8 mouse cellular contexts compared by ENCODE assay signal in the genomic region with DNA sequence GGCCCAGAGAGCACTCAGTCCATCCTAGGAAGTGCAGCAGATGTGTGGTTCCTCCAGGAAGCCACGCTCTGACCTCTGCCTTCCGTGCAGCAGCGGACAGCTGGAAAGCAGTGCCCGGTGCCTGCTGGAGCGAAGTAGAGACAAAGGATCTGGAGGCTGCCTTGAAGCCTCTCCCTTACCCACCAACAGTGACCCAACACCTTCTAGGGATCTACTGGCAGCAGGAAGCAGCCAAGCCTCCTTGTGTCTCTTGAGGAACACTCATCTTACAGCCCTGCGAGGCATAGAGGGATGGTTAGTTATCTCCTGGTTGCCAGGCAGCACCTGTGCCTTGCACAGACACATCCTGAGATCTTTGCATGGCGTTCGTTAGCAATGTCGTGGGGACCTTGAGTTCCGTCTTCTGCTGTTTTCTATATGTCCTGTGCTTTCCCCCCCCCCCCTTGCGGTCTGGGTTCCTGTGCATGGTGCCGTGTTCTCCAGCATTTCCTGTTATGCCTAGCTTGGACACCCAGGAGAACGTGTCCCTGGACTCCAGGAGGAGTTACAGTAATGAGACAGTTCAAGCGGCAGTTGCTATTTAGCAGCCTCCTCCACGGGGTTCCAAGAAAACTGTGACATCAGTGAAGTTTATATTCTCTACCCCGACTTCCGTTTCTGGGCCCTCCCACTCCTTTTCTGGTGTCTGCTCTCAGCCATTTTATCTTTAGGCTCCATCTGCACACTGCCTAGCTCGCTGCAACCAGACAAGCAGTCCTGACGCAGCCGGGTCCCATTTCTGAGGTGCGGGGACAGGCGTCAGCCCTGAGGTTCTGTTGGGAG.
DNase-seq lines count a peak whose midpoint lies in the region; ATAC-seq lines count a peak whose summit lies in the region.

No protein-coding gene starts in this region.

- H3K4me3 ChIP-seq in midbrain, embryonic 16.5 days (ENCODE audit: low read depth, low read length): no peak overlapping the region
- no peak overlapping the region for H3K4me3 ChIP-seq in midbrain, embryonic 14.5 days (replicated peaks; ENCODE audit: low read depth, low read length)
- H3K4me3 ChIP-seq in intestine, embryonic 16.5 days (ENCODE audit: low read length): peak overlapping the region; percentile 11; the same call in 1 of the 2 replicates
- peak overlapping the region; percentile 40 for H3K4me3 ChIP-seq in liver, embryonic 11.5 days (ENCODE audit: low read depth, low read length)

- no peak for ATAC-seq in midbrain, embryonic 16.5 days
- ATAC-seq in midbrain, embryonic 14.5 days (ENCODE audit: low FRiP score, low TSS enrichment): no peak
- peak; percentile 39 for ATAC-seq in intestine, embryonic 16.5 days
- peak; percentile 88 for ATAC-seq in liver, embryonic 11.5 days (replicated peaks; ENCODE audit: low FRiP score)
- ATAC-seq in neutrophil, adult 5-6 weeks (ENCODE audit: extremely low read depth, insufficient number of reproducible peaks, low FRiP score, poor library complexity, severe bottlenecking): peak; percentile 65

- peaks cover 16% of the 10 kb centered on the region for H3K4me1 ChIP-seq in midbrain, embryonic 16.5 days (ENCODE audit: control insufficient read depth, insufficient read depth, low read length)
- H3K4me1 ChIP-seq in midbrain, embryonic 14.5 days (ENCODE audit: control insufficient read depth, insufficient read depth, low read length): peaks cover 10% of the 10 kb centered on the region; the same call in 1 of the 2 replicates
- H3K4me1 ChIP-seq in intestine, embryonic 16.5 days (ENCODE audit: control insufficient read depth, insufficient read depth, low read length): peaks cover 22% of the 10 kb centered on the region
- peaks cover 40% of the 10 kb centered on the region for H3K4me1 ChIP-seq in liver, embryonic 11.5 days (replicated peaks; ENCODE audit: control insufficient read depth, insufficient read depth, low read length)

- no peaks in the 10 kb centered on the region for H3K27me3 ChIP-seq in midbrain, embryonic 16.5 days (ENCODE audit: control insufficient read depth, insufficient read depth, low read depth, low read length)
- H3K27me3 ChIP-seq in midbrain, embryonic 14.5 days (ENCODE audit: control insufficient read depth, insufficient read depth, low read length): no peaks in the 10 kb centered on the region
- no peaks in the 10 kb centered on the region for H3K27me3 ChIP-seq in intestine, embryonic 16.5 days (replicated peaks; ENCODE audit: control insufficient read depth, insufficient read depth, low read length)
- H3K27me3 ChIP-seq in liver, embryonic 11.5 days (replicated peaks; ENCODE audit: control insufficient read depth, insufficient read depth, low read length): no peaks in the 10 kb centered on the region

- H3K4me2 ChIP-seq in midbrain, embryonic 16.5 days (ENCODE audit: low read length): peak overlapping the region; percentile 19
- no peak overlapping the region for H3K4me2 ChIP-seq in midbrain, embryonic 14.5 days (ENCODE audit: low read length)
- H3K4me2 ChIP-seq in intestine, embryonic 16.5 days (ENCODE audit: low read depth, low read length): peak overlapping the region; percentile 43
- H3K4me2 ChIP-seq in liver, embryonic 11.5 days: peak overlapping the region; percentile 74

- 0 out of 2 replicates have a peak overlapping the region, but pooled peaks have one; percentile 20 for H3K9ac ChIP-seq in midbrain, embryonic 16.5 days (ENCODE audit: low read depth, low read length)
- no peak overlapping the region for H3K9ac ChIP-seq in midbrain, embryonic 14.5 days (replicated peaks; ENCODE audit: low read length)
- H3K9ac ChIP-seq in intestine, embryonic 16.5 days (ENCODE audit: low read depth, low read length): peak overlapping the region; percentile 55
- peak overlapping the region; percentile 62 for H3K9ac ChIP-seq in liver, embryonic 11.5 days (ENCODE audit: low read depth, low read length)

- WGBS in midbrain, embryonic 16.5 days: 72% methylated on average over 22 of the region's 22 CpGs
- WGBS in midbrain, embryonic 14.5 days: 75% methylated on average over 22 of the region's 22 CpGs
- 50% methylated on average over 22 of the region's 22 CpGs for WGBS in intestine, embryonic 16.5 days
- WGBS in liver, embryonic 11.5 days: 26% methylated on average over 22 of the region's 22 CpGs

- H3K36me3 ChIP-seq in midbrain, embryonic 16.5 days (ENCODE audit: control insufficient read depth, insufficient read depth, low read length): no peaks in the 10 kb centered on the region
- H3K36me3 ChIP-seq in midbrain, embryonic 14.5 days (ENCODE audit: control insufficient read depth, insufficient read depth, low read length): no peaks in the 10 kb centered on the region
- no peaks in the 10 kb centered on the region for H3K36me3 ChIP-seq in intestine, embryonic 16.5 days (ENCODE audit: control insufficient read depth, insufficient read depth, low read length)
- no peaks in the 10 kb centered on the region for H3K36me3 ChIP-seq in liver, embryonic 11.5 days (ENCODE audit: control insufficient read depth, insufficient read depth, low read length)

- no peak for DNase-seq in midbrain, embryonic 14.5 days
- peak; percentile 84 to 87 for DNase-seq in frontal cortex, adult 2 months (ENCODE audit: extremely low spot score in 1 of 2, low spot score in 1 of 2)
- DNase-seq in liver, embryonic 11.5 days (ENCODE audit: low spot score): peak; percentile 68
- DNase-seq in urinary bladder, postnatal 10 days (ENCODE audit: low spot score): no peak
- DNase-seq in adipocyte (ENCODE audit: low spot score): no peak

- H3K27ac ChIP-seq in midbrain, embryonic 16.5 days (ENCODE audit: low read length): peak overlapping the region; percentile 50; the same call in 1 of the 2 replicates
- no peak overlapping the region for H3K27ac ChIP-seq in midbrain, embryonic 14.5 days (replicated peaks; ENCODE audit: low read depth, low read length)
- peak overlapping the region; percentile 73 for H3K27ac ChIP-seq in intestine, embryonic 16.5 days (ENCODE audit: low read length)
- H3K27ac ChIP-seq in liver, embryonic 11.5 days (ENCODE audit: low read depth, low read length): peak overlapping the region; percentile 94

- no peaks in the 10 kb centered on the region for H3K9me3 ChIP-seq in midbrain, embryonic 16.5 days (replicated peaks; ENCODE audit: control insufficient read depth, low read length, poor library complexity, severe bottlenecking)
- no peaks in the 10 kb centered on the region for H3K9me3 ChIP-seq in midbrain, embryonic 14.5 days (ENCODE audit: control insufficient read depth, low read length)
- H3K9me3 ChIP-seq in intestine, embryonic 16.5 days (ENCODE audit: control insufficient read depth, low read length): no peaks in the 10 kb centered on the region
- no peaks in the 10 kb centered on the region for H3K9me3 ChIP-seq in liver, embryonic 11.5 days (ENCODE audit: control insufficient read depth, low read length)

Comparison
In these comparisons a context has a peak if more than half of its experiments do, and no peak if none do; other contexts are left out.
1. ATAC-seq: peak in intestine, embryonic 16.5 days (single experiment), liver, embryonic 11.5 days (single experiment) and neutrophil, adult 5-6 weeks (single experiment); none in midbrain, embryonic 16.5 days (single experiment) and midbrain, embryonic 14.5 days (single experiment).
2. H3K4me3 ChIP-seq: peak in intestine, embryonic 16.5 days (single experiment) and liver, embryonic 11.5 days (single experiment); none in midbrain, embryonic 16.5 days (single experiment) and midbrain, embryonic 14.5 days (single experiment).
3. DNase-seq: peak in frontal cortex, adult 2 months (2 of 2) and liver, embryonic 11.5 days (single experiment); none in midbrain, embryonic 14.5 days (single experiment), urinary bladder, postnatal 10 days (single experiment) and adipocyte (single experiment).